Mouse (Mus musculus): ENCODE results near the gene Ift74.

- TF ChIP-seq E2F4 (IDR thresholded peaks at IDR 0.05; ENCODE audit: borderline replicate concordance, low read depth, low read length), result no peak
- no peak for TF ChIP-seq POLR2A (IDR thresholded peaks at IDR 0.05; ENCODE audit: control insufficient read depth in 1 of 2, insufficient read depth in 1 of 2, low read depth in 1 of 2, low read length in 2 of 2, poor library complexity in 1 of 2)
- TF ChIP-seq BHLHE40 (IDR thresholded peaks at IDR 0.05; ENCODE audit: borderline replicate concordance, low read depth, low read length), result no peak
- no peak for TF ChIP-seq CTCF (IDR thresholded peaks at IDR 0.05 in 2 of 3, conservative IDR thresholded peaks at IDR 0.05 in 1 of 3; ENCODE audit: control insufficient read depth in 1 of 3, insufficient read depth in 1 of 3, low read depth in 2 of 3, low read length in 3 of 3, poor library complexity in 1 of 3, severe bottlenecking in 1 of 3)
- TF ChIP-seq EP300 (IDR thresholded peaks at IDR 0.05; ENCODE audit: low read depth in 1 of 2, low read length in 2 of 2), result no peak
- TF ChIP-seq GATA1 (IDR thresholded peaks at IDR 0.05; ENCODE audit: low read depth, low read length), result no peak
- no peak for TF ChIP-seq USF1 (IDR thresholded peaks at IDR 0.05; ENCODE audit: low read depth, low read length)
- TF ChIP-seq MYC (IDR thresholded peaks at IDR 0.05; ENCODE audit: low read depth, low read length), result no peak
- TF ChIP-seq USF2 (IDR thresholded peaks at IDR 0.05; ENCODE audit: borderline replicate concordance in 1 of 2, insufficient read depth in 1 of 2, low read depth in 1 of 2, low read length in 2 of 2), result no peak
- TF ChIP-seq MAFK (IDR thresholded peaks at IDR 0.05; ENCODE audit: borderline replicate concordance, low read depth, low read length), result no peak
- TF ChIP-seq UBTF (IDR thresholded peaks at IDR 0.05; ENCODE audit: borderline replicate concordance, insufficient read depth, low read depth, low read length), result no peak
- TF ChIP-seq ETS1 (IDR thresholded peaks at IDR 0.05; ENCODE audit: low read depth, low read length), result no peak
- TF ChIP-seq HCFC1 (IDR thresholded peaks at IDR 0.05; ENCODE audit: low read depth, low read length), result no peak
Observed at GRCm38 (mm10) chr4:94732721-94733120, 118.4 kb downstream of the Ift74 start.

Measured in MEL (cell line).